Mouse (Mus musculus) lung, embryonic 14.5 days (tissue): ENCODE data around the gene Edem3. TPM values are rescaled to one million over a fixed set of nuclear protein-coding genes. Genes with fewer than 3 reads are reported as not detected.
"Not testable (repeated sequence)": the region's sequence is repeated elsewhere in the genome, so short reads cannot be mapped to it uniquely, and the experiment has no call there.

Experiments
- ATAC-seq: fragments of 200-750 bp; cut with Nextera tagmentation; 2 replicates; pipeline ENCODE4 v1.8.0; 2017; ENCODE audit warnings: mild to moderate bottlenecking, moderate TSS enrichment, moderate library complexity; ENCODE audit not compliant: insufficient read depth
- DNase-seq: peaks from one replicate; pipeline ENCODE4 v3.0.0-alpha.2; 2015
- H3K27ac ChIP-seq: fragments of 300-500 bp; sonication (generic); 2 replicates; pipeline ENCODE4 v1.5.1; 2014; ENCODE audit warnings: low read depth, mild to moderate bottlenecking, moderate library complexity
- H3K27me3 ChIP-seq: fragments of 300-500 bp; sonication (generic); 2 replicates; pipeline ENCODE4 v1.6.1; 2014; ENCODE audit warnings: low read length, control low read depth; ENCODE audit not compliant: insufficient read depth
- H3K36me3 ChIP-seq: fragments of 300-500 bp; sonication (generic); 2 replicates; pipeline ENCODE4 v1.6.1; 2014; ENCODE audit warnings: control low read depth; ENCODE audit not compliant: insufficient read depth
- H3K4me1 ChIP-seq: fragments of 300-500 bp; sonication (generic); 2 replicates; pipeline ENCODE4 v1.6.1; 2014; ENCODE audit warnings: antibody characterized with exemption, control low read depth; ENCODE audit not compliant: insufficient read depth
- H3K4me2 ChIP-seq: fragments of 300-500 bp; sonication (generic); 2 replicates; pipeline ENCODE4 v1.6.1; 2014; ENCODE audit warnings: mild to moderate bottlenecking
- H3K4me3 ChIP-seq: fragments of 300-500 bp; sonication (generic); 2 replicates; pipeline ENCODE4 v1.5.1; 2014; ENCODE audit warnings: low read depth, low read length
- H3K9ac ChIP-seq: fragments of 300-500 bp; sonication (generic); 2 replicates; pipeline ENCODE4 v1.6.1; 2014
- H3K9me3 ChIP-seq: fragments of 300-500 bp; sonication (generic); 2 replicates; pipeline ENCODE4 v1.6.1; 2016; ENCODE audit warnings: low read depth, low read length, control low read depth
- CTCF ChIP-seq: IDR thresholded peaks from 2 replicates; pipeline ENCODE4 v1.5.1; 2016; ENCODE audit warnings: antibody characterized with exemption, low read depth
- WGBS: fragments of 180-500 bp; shearing (Covaris S2); extraction: QIAGEN DNeasy Blood & Tissue Kit; methylation state at CpG from one replicate; pipeline ENCODE4 v1.1.7; 2014; 5-methylcytosine and 5-hydroxymethylcytosine counted together
- polyA plus RNA-seq: library from polyadenylated mRNA; unstranded; fragments of >200 nt; fragmentation: Nextera tagmentation; extraction: Ambion mirVana; gene quantifications from 2 replicates; pipeline ENCODE4 v1.2.1, GENCODE M21; 2014

Gene Edem3
- polyA plus RNA-seq, 1 experiment from 2014 or later = 24.5 TPM

DNA sequence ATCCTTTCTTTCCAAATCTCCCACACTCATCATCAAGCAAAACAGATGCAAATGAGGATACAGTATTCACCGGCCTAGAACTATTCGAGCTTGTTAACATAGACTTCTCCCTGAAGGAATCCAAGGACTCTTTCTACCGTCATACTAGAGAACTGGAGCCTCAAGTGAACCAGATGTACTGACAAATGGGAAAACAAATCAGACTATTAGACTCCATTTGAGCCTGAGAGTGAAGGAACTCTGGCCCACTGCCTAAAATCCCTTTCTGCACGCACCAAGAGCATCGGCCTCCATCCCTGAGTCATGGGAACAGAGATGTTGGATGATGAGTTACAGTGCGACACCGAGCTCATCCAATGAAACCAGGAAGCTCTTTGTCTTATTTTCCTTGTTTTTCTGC lies 69.9 kb downstream of the Edem3 start:
- 0 out of 2 replicates have a peak, but pooled peaks cover under 1% of the 10 kb centered on the region for H3K36me3 ChIP-seq
- DNase-seq (peak; percentile 65), ATAC-seq (0 out of 2 replicates have a peak, but pooled peaks have one; percentile 49)
- no peaks in the 10 kb centered on the region for H3K9me3 ChIP-seq
- no peak overlapping the region for H3K9ac ChIP-seq
- no peaks in the 10 kb centered on the region for H3K27me3 ChIP-seq
- H3K4me3 ChIP-seq = no peak overlapping the region
- no peak for TF ChIP-seq CTCF
- H3K4me2 ChIP-seq = no peak overlapping the region
- 51% methylated on average over 7 of the region's 7 CpGs for WGBS
- no peaks in the 10 kb centered on the region for H3K4me1 ChIP-seq
- H3K27ac ChIP-seq = no peak overlapping the region

DNA sequence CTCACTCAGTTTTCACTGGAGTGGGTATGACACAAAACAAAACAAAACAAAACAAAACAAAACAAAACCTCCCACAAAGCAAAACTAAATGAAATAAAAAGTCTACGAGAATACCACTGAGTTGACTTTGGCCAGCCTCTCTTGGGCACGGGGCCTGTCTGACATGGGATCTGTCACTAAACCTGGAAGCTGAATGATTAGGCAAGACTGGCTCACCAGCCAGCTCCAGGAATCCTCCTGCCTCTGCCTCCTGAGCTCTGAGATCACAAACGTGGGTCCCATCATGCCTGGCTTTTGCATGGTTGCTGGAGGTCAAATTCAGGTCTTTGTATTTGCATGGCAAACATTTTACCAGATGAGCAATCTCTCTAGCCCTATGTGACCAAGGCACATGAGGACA lies 76.6 kb downstream of the Edem3 start:
- Histone ChIP-seq H3K27ac (no peak overlapping the region), H3K9me3 (peaks cover 4% of the 10 kb centered on the region; the same call in 1 of the 2 replicates), H3K9ac (no peak overlapping the region), H3K36me3 (no peaks in the 10 kb centered on the region), H3K4me1 (no peaks in the 10 kb centered on the region), H3K27me3 (no peaks in the 10 kb centered on the region), H3K4me3 (no peak overlapping the region), H3K4me2 (no peak overlapping the region)
- no peak for DNase-seq
- WGBS = 74% methylated on average over 3 of the region's 3 CpGs
- no peak for TF ChIP-seq CTCF
- no peak for ATAC-seq

DNA sequence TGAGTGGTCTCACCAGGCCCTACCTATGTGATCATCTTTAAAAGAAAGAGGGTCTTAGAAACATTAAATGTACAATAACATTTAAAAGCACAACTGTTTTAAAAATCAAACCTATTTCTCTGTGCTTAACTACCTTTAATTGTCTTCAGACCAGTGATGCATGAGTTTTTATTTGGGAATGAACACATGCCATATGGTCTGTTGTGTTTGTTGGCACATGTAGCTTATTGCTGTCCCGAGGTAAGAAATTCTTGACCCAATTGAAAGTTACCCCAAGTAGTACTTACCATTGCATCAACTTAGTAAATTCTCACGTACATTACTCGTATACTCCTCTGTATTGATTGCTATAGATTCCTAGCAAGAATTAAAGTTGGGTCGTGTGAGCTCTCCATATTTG lies 80.1 kb downstream of the Edem3 start:
- no peak for TF ChIP-seq CTCF
- Histone ChIP-seq H3K9ac (no peak overlapping the region), H3K4me1 (no peaks in the 10 kb centered on the region), H3K27me3 (no peaks in the 10 kb centered on the region), H3K9me3 (peaks cover 4% of the 10 kb centered on the region; the same call in 1 of the 2 replicates), H3K36me3 (no peaks in the 10 kb centered on the region), H3K4me3 (no peak overlapping the region), H3K4me2 (no peak overlapping the region), H3K27ac (no peak overlapping the region)
- ATAC-seq (no peak), DNase-seq (no peak)
- WGBS = 88% methylated on average over 4 of the region's 4 CpGs

DNA sequence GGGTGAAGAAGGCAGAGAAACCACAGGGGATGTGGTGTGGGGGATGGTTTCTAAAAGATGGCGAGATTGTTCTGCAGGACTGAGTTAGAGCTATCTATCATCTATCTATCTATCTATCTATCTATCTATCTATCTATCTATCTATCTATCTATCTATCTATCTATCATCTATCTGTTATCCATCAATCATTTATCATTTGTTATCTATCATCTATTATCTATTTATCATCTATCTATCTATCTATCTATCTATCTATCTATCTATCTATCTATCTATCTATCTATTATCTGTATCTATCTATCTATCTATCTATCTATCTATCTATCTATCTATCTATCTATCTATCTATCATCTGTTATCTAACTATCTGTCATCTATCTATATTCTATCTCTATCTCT lies 85.2 kb downstream of the Edem3 start:
- not testable (repeated sequence) for H3K9me3 ChIP-seq, DNase-seq, H3K4me2 ChIP-seq, H3K9ac ChIP-seq, H3K36me3 ChIP-seq, H3K27ac ChIP-seq, H3K4me3 ChIP-seq, H3K27me3 ChIP-seq, H3K4me1 ChIP-seq, ATAC-seq
- WGBS = 88% methylated on average over 1 of the region's 1 CpGs

DNA sequence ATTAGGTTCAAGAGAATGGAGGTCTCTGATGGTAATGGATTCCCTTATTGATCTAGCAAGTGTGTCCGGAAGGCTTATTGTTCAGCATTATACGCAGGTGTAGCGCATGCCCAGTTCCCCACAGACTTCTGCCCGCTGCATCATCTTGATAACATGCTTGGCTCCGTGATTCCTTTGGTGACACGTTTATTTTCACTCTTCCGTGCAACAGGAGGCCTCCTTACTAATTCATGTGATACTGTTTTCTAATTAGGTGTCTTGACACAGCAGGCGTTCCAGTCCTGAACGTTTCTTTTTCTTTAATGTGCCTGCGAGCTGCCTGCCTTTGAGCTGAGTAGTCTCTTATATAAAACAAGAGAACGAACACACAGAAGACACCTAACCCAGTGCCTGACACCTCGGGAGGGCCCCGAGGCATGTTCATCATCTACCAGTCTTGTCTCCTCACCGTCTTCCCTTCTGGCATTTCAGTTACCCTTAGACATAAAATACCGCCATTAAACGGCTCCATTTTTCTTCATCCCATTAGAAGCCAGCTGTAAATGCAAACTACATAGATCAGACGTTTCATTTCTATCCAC lies 90.2 kb downstream of the Edem3 start:
- no peaks in the 10 kb centered on the region for H3K27me3 ChIP-seq

DNA sequence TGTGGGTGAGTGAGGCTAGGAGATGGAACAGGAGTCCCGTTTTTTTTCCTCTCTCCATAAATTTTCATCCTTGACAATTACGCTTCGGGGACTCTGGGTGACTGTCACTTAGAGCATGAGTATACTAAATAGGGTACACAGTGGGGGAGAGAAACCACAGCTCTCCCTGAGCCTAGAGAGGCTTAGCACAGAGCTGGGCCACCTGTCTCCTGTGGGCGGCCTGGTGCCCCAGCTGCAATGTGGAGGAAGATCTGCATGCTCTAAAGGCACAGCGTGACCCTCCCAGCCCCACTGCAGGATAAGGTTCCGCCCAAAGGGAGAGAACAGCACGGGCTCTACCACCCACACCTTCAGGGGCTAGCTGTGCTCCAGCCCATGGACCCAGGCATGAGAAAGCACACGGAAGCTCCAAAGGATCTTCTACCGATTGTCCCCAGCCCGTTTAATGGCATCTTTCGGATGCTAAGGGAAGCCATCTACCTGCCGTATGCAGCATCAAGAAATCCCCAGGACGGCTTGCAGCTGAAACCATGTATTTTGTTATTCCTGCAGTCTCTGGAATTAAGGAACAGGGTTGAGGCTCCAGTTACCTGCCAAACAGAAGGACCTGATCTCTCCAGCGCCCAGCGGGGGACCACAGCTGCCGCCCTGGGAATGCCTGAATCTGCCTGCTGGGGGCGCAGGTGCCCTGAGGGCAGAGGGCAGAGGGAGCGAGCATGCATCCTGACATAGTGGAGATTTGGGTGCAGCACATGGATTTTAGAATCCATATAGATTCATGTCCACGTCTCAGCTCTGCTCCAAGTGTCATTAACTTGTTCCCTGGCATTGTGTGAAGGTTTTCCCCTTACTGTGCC lies 91.0 kb downstream of the Edem3 start:
- no peak overlapping the region for H3K9ac ChIP-seq
- H3K36me3 ChIP-seq = no peaks in the 10 kb centered on the region
- no peak for DNase-seq
- no peak for ATAC-seq
- TF ChIP-seq CTCF = peak; percentile 49
- no peak overlapping the region for H3K4me2 ChIP-seq
- no peaks in the 10 kb centered on the region for H3K4me1 ChIP-seq
- 60% methylated on average over 19 of the region's 19 CpGs for WGBS
- H3K4me3 ChIP-seq = no peak overlapping the region
- H3K27ac ChIP-seq = no peak overlapping the region
- H3K9me3 ChIP-seq = no peaks in the 10 kb centered on the region
- H3K27me3 ChIP-seq = no peaks in the 10 kb centered on the region

More for the DNA sequence above, 90.2 kb downstream of the Edem3 start:
- no peak for ATAC-seq
- Histone ChIP-seq H3K9me3 (no peaks in the 10 kb centered on the region), H3K27ac (no peak overlapping the region), H3K4me3 (no peak overlapping the region), H3K9ac (no peak overlapping the region), H3K4me1 (no peaks in the 10 kb centered on the region), H3K36me3 (no peaks in the 10 kb centered on the region), H3K4me2 (no peak overlapping the region)
- DNase-seq = no peak
- 69% methylated on average over 17 of the region's 17 CpGs for WGBS
- TF ChIP-seq CTCF = no peak

DNA sequence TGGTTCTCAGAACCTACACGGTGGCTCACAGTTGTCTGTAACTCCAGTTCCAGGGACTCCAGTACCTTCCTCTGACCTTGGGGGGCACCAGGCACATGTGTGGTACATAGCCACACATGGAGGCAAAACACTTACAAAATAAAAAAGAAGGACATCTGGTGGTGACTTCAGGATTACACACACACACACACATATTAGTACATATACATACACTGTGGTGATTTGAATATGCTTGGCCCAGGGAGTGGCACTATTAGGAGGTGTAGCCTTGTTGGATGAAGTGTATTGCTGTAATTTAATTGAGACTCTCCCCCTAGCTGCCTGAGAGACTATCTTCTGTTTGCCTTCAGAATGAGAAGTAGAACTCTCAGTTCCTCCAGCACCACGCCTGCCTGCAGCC lies 93.1 kb downstream of the Edem3 start:
- 92% methylated on average over 2 of the region's 2 CpGs for WGBS
- no peak overlapping the region for H3K9ac ChIP-seq
- ATAC-seq (no peak), DNase-seq (no peak)
- no peaks in the 10 kb centered on the region for H3K27me3 ChIP-seq
- no peak overlapping the region for H3K4me3 ChIP-seq
- TF ChIP-seq CTCF = no peak
- no peak overlapping the region for H3K4me2 ChIP-seq
- H3K36me3 ChIP-seq = no peaks in the 10 kb centered on the region
- H3K4me1 ChIP-seq = no peaks in the 10 kb centered on the region
- no peaks in the 10 kb centered on the region for H3K9me3 ChIP-seq
- no peak overlapping the region for H3K27ac ChIP-seq
